9 mouse cellular contexts compared by ENCODE assay signal in the genomic region with DNA sequence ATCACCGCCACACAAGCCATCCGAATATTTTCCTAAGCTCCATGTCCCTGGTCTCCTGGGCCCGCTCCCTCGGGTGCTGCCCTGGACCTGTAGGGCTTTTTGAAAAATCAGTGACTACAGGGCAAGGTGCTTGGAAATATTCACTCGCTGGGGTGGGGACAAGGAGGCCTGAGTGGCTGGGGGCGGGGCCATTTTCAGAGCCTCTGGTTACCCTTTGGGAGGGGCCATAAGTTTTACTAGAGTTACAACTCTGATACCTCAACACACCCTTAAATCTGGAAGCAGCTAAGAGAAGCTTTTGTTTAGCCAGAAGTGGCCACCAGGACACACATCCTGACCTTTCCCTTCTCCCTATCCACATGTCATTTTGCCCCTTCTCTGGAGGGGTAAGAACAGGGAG. TPM values are rescaled to one million over a fixed set of nuclear protein-coding genes. Genes with fewer than 3 reads are reported as not detected.
DNase-seq lines count a peak whose midpoint lies in the region; ATAC-seq and TF ChIP-seq lines count a peak whose summit lies in the region.
"Had no signal": no experiment of that assay in that cellular context is flagged by ENCODE, and none has a peak within 500 bp of the region (broad histone marks: within the 10 kb centered on the region; RNA-seq: fewer than 3 reads in every experiment).

No protein-coding gene starts in this region.

- H3K36me3 ChIP-seq in kidney, embryonic 14.5 days (ENCODE audit: control insufficient read depth, insufficient read depth, low read length), result peaks cover 48% of the 10 kb centered on the region
- peaks cover 10% of the 10 kb centered on the region for H3K36me3 ChIP-seq in forebrain, embryonic 11.5 days (ENCODE audit: control insufficient read depth, insufficient read depth, low read length)
- peaks cover 47% of the 10 kb centered on the region for H3K36me3 ChIP-seq in limb, embryonic 15.5 days
- H3K36me3 ChIP-seq in neural tube, embryonic 12.5 days, result peaks cover 51% of the 10 kb centered on the region
- H3K36me3 ChIP-seq in thymus, adult 2 months (ENCODE audit: control insufficient read depth, insufficient read depth, low read length), result peaks cover 13% of the 10 kb centered on the region

- no peak for ATAC-seq in kidney, embryonic 14.5 days (ENCODE audit: low FRiP score, low TSS enrichment)
- no peak for ATAC-seq in forebrain, embryonic 11.5 days (replicated peaks; ENCODE audit: low FRiP score)
- ATAC-seq in limb, embryonic 15.5 days (ENCODE audit: insufficient number of reproducible peaks, low FRiP score, low TSS enrichment, low read depth), result no peak
- ATAC-seq in neural tube, embryonic 12.5 days (ENCODE audit: low FRiP score, low read depth), result no peak
- ATAC-seq: Patski had no signal

- H3K27ac ChIP-seq in kidney, embryonic 14.5 days (ENCODE audit: low read depth, low read length), result no peak overlapping the region
- no peak overlapping the region for H3K27ac ChIP-seq in forebrain, embryonic 11.5 days (ENCODE audit: low read depth, low read length)
- peak overlapping the region; percentile 75; the same call in 1 of the 2 replicates for H3K27ac ChIP-seq in limb, embryonic 15.5 days
- 0 out of 2 replicates have a peak overlapping the region, but pooled peaks have one; percentile 42 for H3K27ac ChIP-seq in neural tube, embryonic 12.5 days
- H3K27ac ChIP-seq in thymus, adult 2 months (ENCODE audit: control insufficient read depth, insufficient read depth, low read length), result no peak overlapping the region

- H3K9me3 ChIP-seq in kidney, embryonic 14.5 days (ENCODE audit: control insufficient read depth, low read length), result no peaks in the 10 kb centered on the region
- no peaks in the 10 kb centered on the region for H3K9me3 ChIP-seq in forebrain, embryonic 11.5 days (ENCODE audit: control insufficient read depth, low read length)
- no peaks in the 10 kb centered on the region for H3K9me3 ChIP-seq in limb, embryonic 15.5 days
- H3K9me3 ChIP-seq in neural tube, embryonic 12.5 days, result no peaks in the 10 kb centered on the region

- 0 out of 2 replicates have a peak overlapping the region, but pooled peaks have one; percentile 28 for H3K9ac ChIP-seq in kidney, embryonic 14.5 days (ENCODE audit: low read depth, low read length)
- H3K9ac ChIP-seq in forebrain, embryonic 11.5 days (ENCODE audit: low read length), result peak overlapping the region; percentile 100; the same call in 1 of the 2 replicates
- no peak overlapping the region for H3K9ac ChIP-seq in limb, embryonic 15.5 days
- peak overlapping the region; percentile 98; the same call in 1 of the 2 replicates for H3K9ac ChIP-seq in neural tube, embryonic 12.5 days

- H3K4me3 ChIP-seq in kidney, embryonic 14.5 days (ENCODE audit: low read length), result peak overlapping the region; percentile 93; the same call in 1 of the 2 replicates
- peak overlapping the region; percentile 96 for H3K4me3 ChIP-seq in forebrain, embryonic 11.5 days (ENCODE audit: low read depth, low read length)
- H3K4me3 ChIP-seq in limb, embryonic 15.5 days, result peak overlapping the region; percentile 82; the same call in 1 of the 2 replicates
- peak overlapping the region; percentile 73 for H3K4me3 ChIP-seq in neural tube, embryonic 12.5 days
- H3K4me3 ChIP-seq in thymus, adult 2 months (ENCODE audit: control insufficient read depth, insufficient read depth, low read length), result no peak overlapping the region

- intact Hi-C loops in gastrocnemius, postnatal 36 days (cut with DNase I), result no loop called here

- no peaks in the 10 kb centered on the region for H3K27me3 ChIP-seq in kidney, embryonic 14.5 days (ENCODE audit: control insufficient read depth, insufficient read depth, low read length)
- H3K27me3 ChIP-seq in forebrain, embryonic 11.5 days (ENCODE audit: control insufficient read depth, insufficient read depth, low read length), result no peaks in the 10 kb centered on the region
- H3K27me3 ChIP-seq in limb, embryonic 15.5 days, result no peaks in the 10 kb centered on the region
- no peaks in the 10 kb centered on the region for H3K27me3 ChIP-seq in neural tube, embryonic 12.5 days (replicated peaks)
- no peaks in the 10 kb centered on the region for H3K27me3 ChIP-seq in thymus, adult 2 months (ENCODE audit: control insufficient read depth, insufficient read depth, low read length)
- H3K27me3 ChIP-seq: Patski had no signal

- DNase-seq in kidney, adult 9 months, result no peak
- DNase-seq in forebrain, embryonic 11.5 days (ENCODE audit: low spot score), result no peak
- DNase-seq in thymus, adult 2 months, result no peak
- DNase-seq in gastrocnemius, postnatal 36 days, result no peak
- DNase-seq in right cerebral cortex, postnatal 4 days, result no peak

- H3K4me1 ChIP-seq in kidney, embryonic 14.5 days (ENCODE audit: control insufficient read depth, insufficient read depth, low read length), result peaks cover 54% of the 10 kb centered on the region
- peaks cover 48% of the 10 kb centered on the region for H3K4me1 ChIP-seq in forebrain, embryonic 11.5 days (replicated peaks; ENCODE audit: control insufficient read depth, insufficient read depth, low read length)
- peaks cover 74% of the 10 kb centered on the region for H3K4me1 ChIP-seq in limb, embryonic 15.5 days
- peaks cover 76% of the 10 kb centered on the region for H3K4me1 ChIP-seq in neural tube, embryonic 12.5 days
- H3K4me1 ChIP-seq in thymus, adult 2 months (replicated peaks; ENCODE audit: control insufficient read depth, insufficient read depth, low read length), result peaks cover 20% of the 10 kb centered on the region

- H3K4me2 ChIP-seq in kidney, embryonic 14.5 days (replicated peaks; ENCODE audit: low read depth, low read length), result peak overlapping the region; percentile 94
- peak overlapping the region; percentile 91 for H3K4me2 ChIP-seq in forebrain, embryonic 11.5 days (ENCODE audit: low read depth, low read length, severe bottlenecking)
- H3K4me2 ChIP-seq in limb, embryonic 15.5 days, result 0 out of 2 replicates have a peak overlapping the region, but pooled peaks have one; percentile 79
- peak overlapping the region; percentile 89 for H3K4me2 ChIP-seq in neural tube, embryonic 12.5 days (replicated peaks)

- no peak for TF ChIP-seq POLR2A in thymus, adult 2 months (IDR thresholded peaks at IDR 0.05; ENCODE audit: control insufficient read depth, extremely low read depth, insufficient read depth, low read length, poor library complexity)

- 62% methylated on average over 6 of the region's 6 CpGs for WGBS in kidney, embryonic 14.5 days
- 57% methylated on average over 6 of the region's 6 CpGs for WGBS in forebrain, embryonic 11.5 days
- WGBS in limb, embryonic 15.5 days, result 70% methylated on average over 6 of the region's 6 CpGs
- WGBS in neural tube, embryonic 12.5 days, result 79% methylated on average over 6 of the region's 6 CpGs
- 96% methylated on average over 6 of the region's 6 CpGs for WGBS in thymus, adult 2 months

- TF ChIP-seq CTCF in thymus, adult 2 months (IDR thresholded peaks at IDR 0.05; ENCODE audit: borderline replicate concordance, control insufficient read depth, extremely low read depth, insufficient read depth, low read length, poor library complexity), result no peak

RNA-seq across cellular contexts. Expression of a gene that starts 5.0 kb away (rescaled TPM):
- polyA plus RNA-seq in kidney, embryonic 14.5 days (2014; fragmentation: Nextera tagmentation; extraction: Ambion mirVana), result 31.6 and 32.2 TPM in 2 replicates
- 44.4 and 46.2 TPM in 2 replicates for polyA plus RNA-seq in forebrain, embryonic 11.5 days (2014; fragmentation: Nextera tagmentation; extraction: Ambion mirVana)
- 17.6 and 21.0 TPM in 2 replicates for polyA plus RNA-seq in limb, embryonic 15.5 days (2015; fragmentation: Nextera tagmentation; extraction: Ambion mirVana)
- polyA plus RNA-seq in neural tube, embryonic 12.5 days (2016; fragmentation: Nextera tagmentation; extraction: Ambion mirVana), result 41.9 and 43.3 TPM in 2 replicates
- 22.0 and 24.2 TPM in 2 replicates for polyA plus RNA-seq in thymus, adult 2 months (2012; rRNA removed)
- total RNA-seq in gastrocnemius, postnatal 36 days (2021), result under 1 TPM; 0.17 to 0.33 TPM

RNA-seq across cellular contexts. Expression of a gene that starts 11.0 kb away (rescaled TPM):
- 14.2 and 16.7 TPM in 2 replicates for polyA plus RNA-seq in kidney, embryonic 14.5 days (2014; fragmentation: Nextera tagmentation; extraction: Ambion mirVana)
- polyA plus RNA-seq in forebrain, embryonic 11.5 days (2014; fragmentation: Nextera tagmentation; extraction: Ambion mirVana), result 0.43 and 1.1 TPM in 2 replicates
- polyA plus RNA-seq in limb, embryonic 15.5 days (2015; fragmentation: Nextera tagmentation; extraction: Ambion mirVana), result 144 and 148 TPM in 2 replicates
- 0.29 and 0.57 TPM in 2 replicates for polyA plus RNA-seq in neural tube, embryonic 12.5 days (2016; fragmentation: Nextera tagmentation; extraction: Ambion mirVana)
- polyA plus RNA-seq in thymus, adult 2 months (2012; rRNA removed), result 6.3 and 9.3 TPM in 2 replicates
- not detected for total RNA-seq in gastrocnemius, postnatal 36 days (2021)

RNA-seq across cellular contexts. Expression of a gene that starts 15.7 kb away (rescaled TPM):
- polyA plus RNA-seq in kidney, embryonic 14.5 days (2014; fragmentation: Nextera tagmentation; extraction: Ambion mirVana), result 81.7 and 165 TPM in 2 replicates
- 89.3 and 96.0 TPM in 2 replicates for polyA plus RNA-seq in forebrain, embryonic 11.5 days (2014; fragmentation: Nextera tagmentation; extraction: Ambion mirVana)
- polyA plus RNA-seq in limb, embryonic 15.5 days (2015; fragmentation: Nextera tagmentation; extraction: Ambion mirVana), result 194 and 207 TPM in 2 replicates
- 143 and 145 TPM in 2 replicates for polyA plus RNA-seq in neural tube, embryonic 12.5 days (2016; fragmentation: Nextera tagmentation; extraction: Ambion mirVana)
- polyA plus RNA-seq in thymus, adult 2 months (2012; rRNA removed), result 128 and 141 TPM in 2 replicates
- total RNA-seq in gastrocnemius, postnatal 36 days (2021), result 10 to 100 TPM; 70.6 to 76.1 TPM

RNA-seq across cellular contexts. Expression of a gene that starts 16.4 kb away (rescaled TPM):
- 51.4 and 73.4 TPM in 2 replicates for polyA plus RNA-seq in kidney, embryonic 14.5 days (2014; fragmentation: Nextera tagmentation; extraction: Ambion mirVana)
- polyA plus RNA-seq in forebrain, embryonic 11.5 days (2014; fragmentation: Nextera tagmentation; extraction: Ambion mirVana), result 89.2 and 95.0 TPM in 2 replicates
- 39.6 and 44.1 TPM in 2 replicates for polyA plus RNA-seq in limb, embryonic 15.5 days (2015; fragmentation: Nextera tagmentation; extraction: Ambion mirVana)
- polyA plus RNA-seq in neural tube, embryonic 12.5 days (2016; fragmentation: Nextera tagmentation; extraction: Ambion mirVana), result 60.0 and 61.6 TPM in 2 replicates
- polyA plus RNA-seq in thymus, adult 2 months (2012; rRNA removed), result 80.5 and 82.1 TPM in 2 replicates
- 10 to 100 TPM; 73.6 to 77.4 TPM for total RNA-seq in gastrocnemius, postnatal 36 days (2021)

RNA-seq across cellular contexts. Expression of a gene that starts 27.4 kb away (rescaled TPM):
- 41.6 and 55.7 TPM in 2 replicates for polyA plus RNA-seq in kidney, embryonic 14.5 days (2014; fragmentation: Nextera tagmentation; extraction: Ambion mirVana)
- polyA plus RNA-seq in forebrain, embryonic 11.5 days (2014; fragmentation: Nextera tagmentation; extraction: Ambion mirVana), result 19.4 and 20.4 TPM in 2 replicates
- 635 and 751 TPM in 2 replicates for polyA plus RNA-seq in limb, embryonic 15.5 days (2015; fragmentation: Nextera tagmentation; extraction: Ambion mirVana)
- 27.6 and 27.9 TPM in 2 replicates for polyA plus RNA-seq in neural tube, embryonic 12.5 days (2016; fragmentation: Nextera tagmentation; extraction: Ambion mirVana)
- 59.3 and 61.1 TPM in 2 replicates for polyA plus RNA-seq in thymus, adult 2 months (2012; rRNA removed)
- 10 to 100 TPM; 75.3 to 79.8 TPM for total RNA-seq in gastrocnemius, postnatal 36 days (2021)

Comparison
In these comparisons a context has a peak if more than half of its experiments do, and no peak if none do; other contexts are left out.
1. H3K27ac ChIP-seq: peak in limb, embryonic 15.5 days (single experiment) and neural tube, embryonic 12.5 days (single experiment); none in kidney, embryonic 14.5 days (single experiment), forebrain, embryonic 11.5 days (single experiment) and thymus, adult 2 months (single experiment).
2. Peak in every context shown above with its lines, with median percentiles within 50 percentile points of each other: H3K4me2 ChIP-seq.